Mouse (Mus musculus): Measurements from ENCODE around the gene Coq2. TPM values are rescaled to one million over a fixed set of nuclear protein-coding genes. Genes with fewer than 3 reads are reported as not detected.

The Coq2 gene
- total RNA-seq, 2 experiments from 2014 or later, result 62.4 to 63.6 TPM

- no peak for DNase-seq
Observed at GRCm38 (mm10) chr5:100620952-100621351, 54.0 kb downstream of the Coq2 start.

GRCm38 (mm10) chr5:100619586-100620275, 55.2 kb downstream of the Coq2 start:
- no peak for DNase-seq

- no peak for DNase-seq
Observed at GRCm38 (mm10) chr5:100613896-100614768, 60.8 kb downstream of the Coq2 start.

- DNase-seq, result no peak
Observed at GRCm38 (mm10) chr5:100607868-100608267, 67.1 kb downstream of the Coq2 start.

GRCm38 (mm10) chr5:100607090-100607762, 67.7 kb downstream of the Coq2 start:
- peak; percentile 41 for DNase-seq

DNA sequence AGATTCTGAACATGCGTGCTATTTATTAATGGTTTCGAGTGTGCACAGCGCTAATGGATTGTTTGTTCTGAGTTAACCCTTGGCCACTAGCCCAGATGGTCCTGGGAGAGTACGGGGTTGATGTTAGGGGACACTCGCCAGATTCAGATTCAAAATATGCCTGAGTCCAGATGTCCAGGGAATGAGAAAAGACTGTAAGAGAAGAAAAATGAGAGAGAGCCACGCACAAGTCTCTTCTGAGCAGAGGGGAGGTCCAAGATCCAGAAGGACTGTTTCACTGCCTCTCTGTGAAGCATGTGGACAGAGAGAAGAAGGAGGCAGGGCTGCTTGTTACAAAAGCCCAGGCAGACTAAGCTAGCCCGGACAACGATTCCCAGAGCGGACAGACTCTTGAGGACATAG, 69.1 kb downstream of the Coq2 start:
- peak; percentile 80 for DNase-seq

Other genes with a start within 250 kb of the Coq2 start
- 10 to 100 TPM; 20.7 to 20.9 TPM for gene Lin54, start 174.5 kb downstream of the Coq2 start, total RNA-seq (2021)
- gene Cops4, start 156.8 kb downstream of the Coq2 start, total RNA-seq (2021), result 10 to 100 TPM; 91.8 to 92.3 TPM
- gene Plac8, start 102.9 kb downstream of the Coq2 start, total RNA-seq (2021), result 1 to 10 TPM; 2.8 to 3.0 TPM
- under 1 TPM; 0.69 to 0.70 TPM for gene Hpse, start 44.6 kb upstream of the Coq2 start, total RNA-seq (2021)
- 1 to 10 TPM; 6.8 to 8.1 TPM for gene Helq, start 123.5 kb upstream of the Coq2 start, total RNA-seq (2021)
- 10 to 100 TPM; 83.1 to 91.2 TPM for gene Mrps18c, start 123.5 kb upstream of the Coq2 start, total RNA-seq (2021)
- 10 to 100 TPM; 17.5 to 22.1 TPM for gene Abraxas1, start 145.8 kb upstream of the Coq2 start, total RNA-seq (2021)
- gene Gpat3, start 170.6 kb upstream of the Coq2 start, total RNA-seq (2021), result 10 to 100 TPM; 36.5 to 37.9 TPM

Data from heart, postnatal 4 days (tissue).